Mouse (Mus musculus) ES-E14 (cell line): Measurements from ENCODE around the gene Iffo2. TPM values are rescaled to one million over a fixed set of nuclear protein-coding genes. Genes with fewer than 3 reads are reported as not detected.

Experiments
- DNase-seq: peaks from one replicate; pipeline ENCODE4 v3.0.0-alpha.2; 2013; ENCODE audit warnings: low read depth, low spot score
- H3K27ac ChIP-seq: 2 replicates; pipeline ENCODE4 v1.5.1; 2012; ENCODE audit warnings: low read depth, mild to moderate bottlenecking, low read length, moderate library complexity, mixed read lengths; ENCODE audit not compliant: poor library complexity, insufficient read depth, severe bottlenecking
- H3K36me3 ChIP-seq: 2 replicates; pipeline ENCODE4 v1.6.1; 2012; ENCODE audit warnings: mild to moderate bottlenecking, low read length, moderate library complexity, mixed read lengths; ENCODE audit not compliant: control insufficient read depth, poor library complexity, insufficient read depth, severe bottlenecking
- H3K4me1 ChIP-seq, 2 experiments: fragments of 150-350 bp in 1 of 2; sonication (generic) in 1 of 2; 2 replicates each; pipeline ENCODE4 v1.6.1; 2012; ENCODE audit warnings: low read length in 2 of 2, mild to moderate bottlenecking in 1 of 2, mixed read lengths in 1 of 2; ENCODE audit not compliant: control insufficient read depth in 2 of 2, insufficient read depth in 2 of 2, poor library complexity in 1 of 2
- H3K4me3 ChIP-seq, 2 experiments: fragments of 150-350 bp in 1 of 2; sonication (generic) in 1 of 2; 2 replicates each; pipeline ENCODE4 v1.5.1; 2012; ENCODE audit warnings: low read length in 2 of 2, low read depth in 1 of 2, mild to moderate bottlenecking in 1 of 2, mixed read lengths in 1 of 2; ENCODE audit not compliant: insufficient read depth in 1 of 2, poor library complexity in 1 of 2, severe bottlenecking in 1 of 2
- H3K9ac ChIP-seq: 2 replicates; pipeline ENCODE4 v1.6.1; 2012; ENCODE audit warnings: low read depth, mild to moderate bottlenecking, low read length, mixed read lengths; ENCODE audit not compliant: poor library complexity, insufficient read depth, severe bottlenecking
- H3K9me3 ChIP-seq: fragments of 150-350 bp; sonication (generic); 2 replicates; pipeline ENCODE4 v1.6.1; 2012; ENCODE audit warnings: low read depth, mild to moderate bottlenecking, low read length; ENCODE audit not compliant: control insufficient read depth, insufficient read depth
- CHD2 ChIP-seq: IDR thresholded peaks from 2 replicates; pipeline ENCODE4 v1.6.1; 2014; ENCODE audit warnings: mild to moderate bottlenecking, low read depth, low read length, inconsistent platforms
- HCFC1 ChIP-seq: IDR thresholded peaks from 2 replicates; pipeline ENCODE4 v1.6.1; 2012; ENCODE audit warnings: low read length, inconsistent platforms, borderline replicate concordance; ENCODE audit not compliant: insufficient read depth
- MAFK ChIP-seq: IDR thresholded peaks from 2 replicates; pipeline ENCODE4 v1.6.1; 2014; ENCODE audit warnings: mild to moderate bottlenecking, low read depth, low read length, inconsistent platforms; ENCODE audit not compliant: insufficient read depth
- ZC3H11A ChIP-seq: IDR thresholded peaks from 2 replicates; pipeline ENCODE4 v1.6.1; 2012; ENCODE audit warnings: low read depth, mild to moderate bottlenecking, inconsistent platforms, low read length, borderline replicate concordance
- ZNF384 ChIP-seq: IDR thresholded peaks from 2 replicates; pipeline ENCODE4 v1.6.1; 2012; ENCODE audit warnings: low read depth, low read length, inconsistent platforms
- in situ Hi-C, 2 experiments: fragments of 600-800 bp; cut with MboI; formaldehyde crosslinking; loops; one replicate each; pipeline ENCODE4 v1.15.1; 2025; ENCODE audit warnings: low sequenced_read_pairs in 2 of 2, inconsistent platforms in 1 of 2; ENCODE audit not compliant: unreplicated experiment in 2 of 2
- total RNA-seq: library from RNA; depleted of rRNA; stranded (reverse); fragments of 300-350 nt; gene quantifications from 2 replicates; pipeline ENCODE4 v1.2.3, GENCODE M21; 2012

Iffo2 gene
- total RNA-seq, 1 experiment = 19.3 TPM

DNA sequence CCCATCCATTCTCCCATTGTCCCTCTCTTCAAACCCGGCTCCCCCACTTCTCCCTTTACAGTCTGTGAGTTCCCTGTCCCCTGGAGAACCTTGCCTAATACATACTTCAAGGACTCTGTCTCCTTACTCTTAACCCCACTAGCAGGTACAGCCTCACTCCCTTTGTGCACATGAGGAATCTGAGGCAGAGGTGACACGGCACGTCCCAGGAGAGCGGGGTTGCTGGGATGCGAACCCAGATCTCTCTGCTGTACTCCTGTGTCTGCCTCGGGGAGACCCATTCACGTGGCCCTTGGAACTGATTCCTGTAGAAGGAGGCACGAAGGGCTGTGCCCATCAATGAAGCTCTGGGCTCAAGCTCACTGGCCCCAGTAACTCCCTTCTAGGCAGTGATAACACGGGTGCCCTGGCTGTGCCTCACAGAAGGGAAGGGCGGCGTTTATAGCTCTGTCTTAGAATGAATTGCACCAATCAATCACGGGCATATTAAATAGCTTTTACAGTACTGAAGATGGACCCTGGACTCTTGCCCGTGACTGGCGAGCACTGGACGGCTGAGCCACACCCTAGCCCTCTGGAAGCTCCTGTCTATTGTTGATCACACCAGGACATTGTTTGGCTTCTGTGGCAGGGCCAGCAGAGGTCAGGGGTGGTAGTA, 119.9 kb downstream of the Iffo2 start:
- no peak for DNase-seq
- Histone ChIP-seq H3K9me3 (no peaks in the 10 kb centered on the region), H3K27ac (no peak overlapping the region), H3K36me3 (peaks cover 13% of the 10 kb centered on the region), H3K4me3 (no peak overlapping the region), H3K4me1 (no peaks in the 10 kb centered on the region), H3K9ac (no peak overlapping the region)
- TF ChIP-seq ZNF384 (no peak), MAFK (no peak), CHD2 (no peak), ZC3H11A (no peak), HCFC1 (no peak)
- in situ Hi-C loops = no loop called here

DNA sequence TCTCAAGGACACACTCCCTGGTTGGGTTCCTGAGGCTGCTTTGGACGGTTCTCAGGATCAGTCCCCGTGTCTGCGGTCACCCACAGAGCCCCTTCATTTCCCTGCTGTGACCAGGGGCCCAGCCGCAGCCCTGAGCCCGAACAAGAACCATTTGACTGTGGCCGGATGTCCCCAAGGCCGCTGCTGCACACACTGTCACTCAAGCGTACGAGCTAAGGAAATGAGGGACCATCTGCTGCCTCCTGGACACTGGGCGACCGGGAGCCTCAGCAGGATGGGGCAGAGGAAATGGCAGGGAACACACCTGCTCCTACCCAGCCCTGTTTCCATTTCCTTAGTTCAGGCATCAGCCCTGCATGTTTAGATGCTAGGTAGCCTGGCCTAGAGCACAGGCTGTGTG, 120.6 kb downstream of the Iffo2 start:
- Histone ChIP-seq H3K9ac (no peak overlapping the region), H3K36me3 (peaks cover 13% of the 10 kb centered on the region), H3K4me3 (no peak overlapping the region), H3K9me3 (no peaks in the 10 kb centered on the region), H3K27ac (no peak overlapping the region), H3K4me1 (no peaks in the 10 kb centered on the region)
- in situ Hi-C loops = no loop called here
- TF ChIP-seq ZNF384 = no peak
- no peak for TF ChIP-seq MAFK
- no peak for TF ChIP-seq CHD2
- no peak for TF ChIP-seq ZC3H11A
- TF ChIP-seq HCFC1 = no peak
- DNase-seq = no peak

DNA sequence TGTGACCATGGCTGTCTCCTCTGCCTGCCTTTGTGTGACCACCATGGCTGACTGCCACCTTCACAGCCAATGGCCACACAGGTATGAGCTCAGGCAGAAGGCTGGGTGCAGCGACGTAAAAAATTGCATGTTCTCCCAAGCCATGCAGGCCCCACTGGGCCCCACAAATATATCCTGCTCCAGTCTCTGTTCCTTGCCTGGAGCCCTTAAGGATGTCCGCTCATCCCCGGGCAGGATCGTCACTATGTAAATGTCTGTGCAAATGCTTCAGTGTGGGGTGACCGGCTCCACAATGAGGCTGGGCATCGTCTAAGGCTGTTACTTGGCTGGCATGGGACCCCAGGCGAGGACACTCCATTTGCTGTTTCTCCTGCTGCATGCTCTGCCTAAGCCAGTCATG, 122.9 kb downstream of the Iffo2 start, which contains the start of gene Tas1r2:
Tas1r2 (plus strand) TSS at position 301 of the 400 bp plus-strand sequence.
- Histone ChIP-seq H3K9ac (no peak within 1 kb of the TSS), H3K27ac (no peak within 1 kb of the TSS; the same call in 1 of the 2 replicates), H3K4me3 (no peak within 1 kb of the TSS), H3K9me3 (no peaks in the 10 kb centered on the region), H3K36me3 (peaks cover 7% of the 10 kb centered on the region), H3K4me1 (no peaks in the 10 kb centered on the region)
- no peak for DNase-seq
- in situ Hi-C loops = no loop called here
- TF ChIP-seq HCFC1 = no peak
- TF ChIP-seq CHD2 = no peak
- no peak for TF ChIP-seq MAFK
- no peak for TF ChIP-seq ZNF384
- TF ChIP-seq ZC3H11A = no peak

DNA sequence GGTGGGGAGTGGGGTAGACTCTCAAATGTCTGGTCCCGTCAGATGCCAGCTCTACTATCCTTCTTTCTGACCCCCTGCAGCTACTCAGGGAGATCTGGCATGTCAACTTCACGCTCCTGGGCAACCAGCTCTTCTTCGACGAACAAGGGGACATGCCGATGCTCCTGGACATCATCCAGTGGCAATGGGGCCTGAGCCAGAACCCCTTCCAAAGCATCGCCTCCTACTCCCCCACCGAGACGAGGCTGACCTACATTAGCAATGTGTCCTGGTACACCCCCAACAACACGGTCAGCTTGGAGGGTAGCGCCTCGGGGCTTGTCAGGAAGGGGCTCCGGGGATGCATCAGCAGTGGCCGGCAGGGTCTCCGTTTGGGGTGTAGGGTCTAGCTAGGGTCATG, 131.5 kb downstream of the Iffo2 start:
- no peak overlapping the region for H3K9ac ChIP-seq
- TF ChIP-seq MAFK (no peak), ZNF384 (no peak), CHD2 (no peak), ZC3H11A (no peak), HCFC1 (no peak)
- no peaks in the 10 kb centered on the region for H3K9me3 ChIP-seq
- H3K36me3 ChIP-seq = no peaks in the 10 kb centered on the region
- in situ Hi-C loops = no loop called here
- no peak overlapping the region for H3K4me3 ChIP-seq
- H3K27ac ChIP-seq = no peak overlapping the region
- no peak for DNase-seq
- no peaks in the 10 kb centered on the region for H3K4me1 ChIP-seq

DNA sequence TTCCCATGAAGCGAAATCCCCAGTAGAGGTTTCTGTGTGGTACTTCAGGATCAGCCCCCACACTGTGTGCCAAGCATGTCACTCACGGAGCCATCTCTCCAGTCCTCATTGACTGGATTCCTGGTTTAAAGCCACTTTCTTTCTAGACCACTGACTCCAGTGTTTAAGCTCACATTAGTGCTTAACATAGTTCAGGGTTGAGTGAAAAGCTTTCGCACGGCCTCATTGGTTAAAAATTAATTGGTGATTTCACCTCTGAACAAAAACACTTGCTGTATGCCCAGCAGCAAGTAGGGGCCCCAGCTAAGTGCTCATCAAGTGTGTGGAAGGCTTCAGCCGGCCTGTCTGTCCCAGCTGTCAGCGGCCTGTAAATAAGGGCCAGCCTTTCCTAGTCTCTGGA, 137.3 kb downstream of the Iffo2 start:
- no peak overlapping the region for H3K27ac ChIP-seq

More for the DNA sequence above, 137.3 kb downstream of the Iffo2 start:
- no peak for DNase-seq
- Histone ChIP-seq H3K4me3 (no peak overlapping the region), H3K36me3 (no peaks in the 10 kb centered on the region), H3K4me1 (peaks cover 0 to 6% of the 10 kb centered on the region in 2 experiments; a peak in 1 of 4 replicates), H3K9me3 (no peaks in the 10 kb centered on the region), H3K9ac (no peak overlapping the region)
- in situ Hi-C loops = no loop called here
- TF ChIP-seq MAFK = no peak
- no peak for TF ChIP-seq ZC3H11A
- no peak for TF ChIP-seq HCFC1
- TF ChIP-seq CHD2 = no peak
- no peak for TF ChIP-seq ZNF384
